8 mouse cellular contexts compared by ENCODE assay signal in genomic region chr3:153806077-153806772, GRCm38 (mm10). TPM values are rescaled to one million over a fixed set of nuclear protein-coding genes. Genes with fewer than 3 reads are reported as not detected.
DNase-seq lines count a peak whose midpoint lies in the region; ATAC-seq and TF ChIP-seq lines count a peak whose summit lies in the region.

No protein-coding gene starts in this region.

- H3K36me3 ChIP-seq in hindbrain, embryonic 12.5 days, result no peaks in the 10 kb centered on the region
- H3K36me3 ChIP-seq in lung, embryonic 16.5 days (ENCODE audit: control insufficient read depth, insufficient read depth, low read length), result no peaks in the 10 kb centered on the region

- peaks cover 3% of the 10 kb centered on the region for H3K27me3 ChIP-seq in Patski
- no peaks in the 10 kb centered on the region for H3K27me3 ChIP-seq in hindbrain, embryonic 12.5 days
- H3K27me3 ChIP-seq in lung, embryonic 16.5 days (ENCODE audit: control insufficient read depth, insufficient read depth, low read depth, low read length), result no peaks in the 10 kb centered on the region

- POLR2A ChIA-PET in Patski (lab: Charles Lee), result no interaction called here

- peaks cover 4% of the 10 kb centered on the region for H3K4me1 ChIP-seq in hindbrain, embryonic 12.5 days
- peaks cover 4% of the 10 kb centered on the region; the same call in 1 of the 2 replicates for H3K4me1 ChIP-seq in lung, embryonic 16.5 days (replicated peaks; ENCODE audit: control insufficient read depth, insufficient read depth, low read length)

- H3K9me3 ChIP-seq in hindbrain, embryonic 12.5 days (replicated peaks), result no peaks in the 10 kb centered on the region
- H3K9me3 ChIP-seq in lung, embryonic 16.5 days (ENCODE audit: control insufficient read depth, low read length), result no peaks in the 10 kb centered on the region

- ATAC-seq in Patski, result peak; percentile 74
- peak; percentile 94 for ATAC-seq in hindbrain, embryonic 12.5 days (ENCODE audit: low FRiP score)
- ATAC-seq in lung, embryonic 16.5 days (ENCODE audit: low read depth), result peak; percentile 89

- CTCF ChIA-PET in Patski (lab: Charles Lee), result interaction anchor here (0.9 to 2.3 kb wide), 7 partner anchors 20 to 1045 kb away, joined by 3 to 7 read pairs (median 4); no protein-coding TSS in a partner anchor

- peak; percentile 89 for DNase-seq in Patski (ENCODE audit: low read depth, low spot score)
- DNase-seq in cerebellum, postnatal 14 days, result peak; percentile 97 to 99
- DNase-seq in frontal cortex, postnatal 14 days (ENCODE audit: low spot score in 2 of 2), result peak; percentile 89 to 92
- peak; percentile 96 for DNase-seq in layer of hippocampus, adult 9-11 months
- DNase-seq in retina, adult 2 months (ENCODE audit: low read depth, low spot score), result peak; percentile 67
- peak; percentile 84 for DNase-seq in thymus, postnatal 14 days

- no peak overlapping the region for H3K9ac ChIP-seq in hindbrain, embryonic 12.5 days
- H3K9ac ChIP-seq in lung, embryonic 16.5 days (ENCODE audit: low read length), result no peak overlapping the region

- TF ChIP-seq CTCF in Patski (IDR thresholded peaks at IDR 0.05), result peak; percentile 99

- no peak overlapping the region for H3K27ac ChIP-seq in hindbrain, embryonic 12.5 days
- H3K27ac ChIP-seq in lung, embryonic 16.5 days (ENCODE audit: low read length), result no peak overlapping the region

- no peak overlapping the region for H3K4me3 ChIP-seq in hindbrain, embryonic 12.5 days
- no peak overlapping the region for H3K4me3 ChIP-seq in lung, embryonic 16.5 days (ENCODE audit: low read length)

- peak overlapping the region; percentile 26 for H3K4me2 ChIP-seq in hindbrain, embryonic 12.5 days (replicated peaks)
- H3K4me2 ChIP-seq in lung, embryonic 16.5 days (ENCODE audit: low read depth, low read length), result peak overlapping the region; percentile 12; the same call in 1 of the 2 replicates

- 38% methylated on average over 14 of the region's 14 CpGs for WGBS in hindbrain, embryonic 12.5 days
- WGBS in lung, embryonic 16.5 days, result 31% methylated on average over 14 of the region's 14 CpGs

- in situ Hi-C loops in Patski (cut with MboI; ENCODE audit: low pct_unique_long_range_greater_than_20kb), result loop anchor here (5.0 to 25.0 kb wide), 2 partner anchors 134 to 1044 kb away; no protein-coding TSS in a partner anchor

RNA-seq across cellular contexts. Expression of gene Asb17, which starts 37.8 kb away (rescaled TPM):
- 0.12 TPM for polyA plus RNA-seq in Patski (2021)
- 0.13 and 0.14 TPM in 2 replicates for polyA plus RNA-seq in hindbrain, embryonic 12.5 days (2016; fragmentation: Nextera tagmentation; extraction: Ambion mirVana)
- polyA plus RNA-seq in lung, embryonic 16.5 days (2015; fragmentation: Nextera tagmentation; extraction: Ambion mirVana), result 0.09 TPM in 1 of 2 replicates, not detected in the other
